Mouse (Mus musculus): ENCODE data around the gene Ddx19a. TPM values are rescaled to one million over a fixed set of nuclear protein-coding genes. Genes with fewer than 3 reads are reported as not detected.
"Not testable (repeated sequence)": the region's sequence is repeated elsewhere in the genome, so short reads cannot be mapped to it uniquely, and the experiment has no call there.

Gene Ddx19a
- total RNA-seq, 2 experiments from 2014 or later = 55.4 to 62.8 TPM

- DNase-seq (ENCODE audit: low spot score in 2 of 2) = not testable (repeated sequence)
These were observed 21.1 kb downstream of the Ddx19a start for GRCm38 (mm10) chr8:110976532-110976931.

DNA sequence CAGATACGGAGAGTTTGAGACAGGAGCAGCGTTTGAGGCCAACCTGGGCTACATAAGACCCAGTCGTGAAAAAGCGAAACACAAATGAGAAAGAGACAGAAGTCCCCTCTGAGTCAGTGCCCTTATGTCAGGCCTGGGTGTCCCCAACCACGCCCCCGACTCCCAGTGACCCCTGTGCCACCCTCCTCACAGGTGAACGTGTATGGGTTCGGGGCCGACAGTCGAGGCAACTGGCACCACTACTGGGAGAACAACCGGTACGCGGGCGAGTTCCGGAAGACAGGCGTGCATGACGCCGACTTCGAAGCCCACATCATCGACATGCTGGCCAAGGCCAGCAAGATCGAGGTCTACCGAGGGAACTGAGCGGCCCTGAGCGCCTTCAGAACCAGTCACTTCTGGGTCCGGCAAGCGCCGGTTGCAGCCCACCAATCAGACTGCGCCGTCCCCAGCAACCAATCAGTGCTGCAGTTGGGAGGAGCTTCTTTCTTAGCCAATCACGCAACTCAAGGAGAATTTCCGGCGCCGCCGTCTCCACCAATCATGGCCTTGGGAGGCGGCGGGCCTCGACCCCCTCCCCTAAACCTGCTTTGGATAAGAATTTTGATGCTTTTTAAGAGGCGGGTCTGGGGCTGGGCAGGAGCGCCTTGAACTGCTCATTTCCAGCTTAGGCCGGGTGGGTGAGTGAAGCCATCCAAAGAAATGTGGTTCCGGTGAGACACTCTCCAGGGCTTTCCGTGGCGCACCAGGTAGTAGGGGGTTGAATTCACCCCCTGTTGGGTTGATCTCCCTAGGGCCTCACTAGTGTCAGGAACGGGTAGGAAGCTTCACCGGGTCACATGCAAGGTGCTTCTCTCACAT lies 27.5 kb downstream of the Ddx19a start:
- DNase-seq (ENCODE audit: low spot score in 2 of 2) = peak; percentile 76 to 80

GRCm38 (mm10) chr8:110967326-110967725 lies 30.3 kb downstream of the Ddx19a start:
- DNase-seq (ENCODE audit: low spot score in 2 of 2) = no peak

DNA sequence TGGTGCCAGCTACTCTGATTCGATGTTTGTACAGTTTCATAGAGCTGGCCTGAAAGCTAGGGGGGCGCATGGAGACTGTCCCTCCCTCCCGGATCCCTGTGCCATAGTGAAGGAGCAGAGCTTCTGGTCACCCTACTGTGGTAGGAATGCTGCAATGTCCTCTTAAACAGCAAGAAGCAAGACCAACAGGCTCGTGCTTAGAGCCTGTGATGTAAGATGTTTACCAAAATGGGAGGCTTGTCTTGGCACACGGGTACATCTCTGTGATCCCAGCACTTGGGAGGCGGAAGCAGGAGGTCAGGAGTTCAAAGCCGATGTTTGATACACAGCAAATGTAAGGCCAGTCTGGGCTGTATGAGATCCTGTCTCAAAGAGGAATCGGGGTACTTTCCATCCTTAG lies 31.0 kb downstream of the Ddx19a start:
- DNase-seq (ENCODE audit: low spot score in 2 of 2) = no peak

- peak in 1 of 2 experiments; percentile 67 for DNase-seq (ENCODE audit: low spot score in 2 of 2)
These were observed 32.0 kb downstream of the Ddx19a start for GRCm38 (mm10) chr8:110965594-110965993.

DNA sequence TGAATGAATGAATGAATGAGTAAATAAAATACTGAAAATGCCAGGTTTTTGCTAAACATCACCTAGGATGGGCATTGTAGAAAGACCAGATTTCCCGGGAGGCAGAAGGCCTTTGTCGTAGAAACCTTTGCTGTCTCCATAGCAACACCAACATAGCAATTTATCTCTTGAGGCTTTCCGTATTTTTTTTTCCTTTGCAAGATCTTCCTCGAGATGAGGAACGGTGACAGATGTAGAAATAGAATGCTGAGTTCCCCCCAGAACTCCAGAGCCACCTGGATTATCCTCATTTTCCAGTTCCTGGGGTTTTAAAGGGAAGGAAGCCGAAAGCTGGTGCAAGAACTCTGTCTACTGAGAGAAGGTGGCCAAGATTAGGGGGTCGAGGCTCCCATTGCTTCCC lies 32.9 kb downstream of the Ddx19a start:
- DNase-seq (ENCODE audit: low spot score in 2 of 2) = no peak

- DNase-seq (ENCODE audit: low spot score in 2 of 2) = no peak
These were observed 34.5 kb downstream of the Ddx19a start for GRCm38 (mm10) chr8:110963051-110963450.

DNA sequence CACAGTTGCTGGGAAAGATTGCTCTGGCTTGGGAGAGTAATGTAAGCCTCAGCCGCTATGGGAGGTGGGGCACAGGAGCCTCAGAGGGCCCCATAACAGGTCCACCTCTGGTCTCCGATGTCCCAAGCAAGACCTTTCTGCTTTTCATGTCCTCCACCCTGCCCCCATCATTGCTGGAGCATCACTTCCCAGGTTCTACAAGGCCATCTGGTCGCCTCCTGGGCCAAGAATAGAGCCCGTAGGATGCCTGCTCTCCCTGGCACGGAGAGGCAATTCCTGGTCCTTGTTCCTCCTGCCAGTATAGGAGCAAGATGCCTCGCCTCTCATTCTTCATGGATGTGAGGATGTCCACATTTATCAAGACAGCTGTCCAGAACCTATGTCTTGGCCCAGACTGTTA lies 37.7 kb downstream of the Ddx19a start:
- DNase-seq (ENCODE audit: low spot score in 2 of 2) = no peak

- no peak for DNase-seq (ENCODE audit: low spot score in 2 of 2)
These were observed 38.4 kb downstream of the Ddx19a start for GRCm38 (mm10) chr8:110959071-110959780.

GRCm38 (mm10) chr8:110958553-110958952 lies 39.0 kb downstream of the Ddx19a start:
- DNase-seq (ENCODE audit: low spot score in 2 of 2) = not testable (repeated sequence)

- no peak for DNase-seq (ENCODE audit: low spot score in 2 of 2)
These were observed 39.5 kb downstream of the Ddx19a start for GRCm38 (mm10) chr8:110958135-110958534.

GRCm38 (mm10) chr8:110957471-110957870 lies 40.1 kb downstream of the Ddx19a start:
- DNase-seq (ENCODE audit: low spot score in 2 of 2) = no peak

DNA sequence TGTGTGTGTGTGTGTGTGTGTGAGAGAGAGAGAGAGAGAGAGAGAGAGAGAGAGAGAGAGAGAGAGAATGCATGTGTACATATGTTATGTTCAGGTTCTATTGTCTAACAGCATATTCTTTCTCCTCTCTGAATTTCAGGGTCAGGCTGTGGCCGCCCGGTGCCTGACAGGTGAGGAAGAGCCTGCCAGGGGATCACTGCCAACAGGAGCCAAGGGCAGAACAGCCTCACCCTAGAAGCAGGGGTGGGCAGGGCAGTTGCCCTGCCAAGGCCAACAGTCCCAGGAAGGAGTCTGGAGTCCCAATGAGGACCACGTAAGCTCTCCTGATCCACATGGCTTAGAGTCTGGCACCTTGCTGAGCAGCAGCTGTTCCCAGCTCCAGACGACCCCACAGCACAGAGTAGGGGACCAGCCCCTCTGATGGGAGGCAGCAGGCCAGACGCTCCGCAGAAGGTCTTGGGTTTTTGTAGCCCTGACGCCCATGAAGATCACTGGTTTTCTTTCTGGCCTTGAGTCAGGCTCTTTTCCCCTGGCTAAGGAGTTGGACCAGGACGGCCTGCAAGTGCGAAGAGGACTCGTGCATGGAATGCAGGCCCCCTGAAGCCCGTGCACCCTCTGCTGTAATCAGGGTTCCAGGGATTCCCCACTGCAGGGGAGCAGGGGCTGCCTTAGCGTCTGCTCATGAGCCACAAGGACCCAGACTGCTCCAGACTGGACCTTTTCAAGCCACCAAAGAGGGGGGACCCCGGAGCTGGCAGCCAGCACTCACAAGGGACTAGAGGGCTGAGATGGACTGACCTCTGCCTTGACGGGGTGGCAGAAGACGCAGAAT lies 40.8 kb downstream of the Ddx19a start:
- no peak for DNase-seq (ENCODE audit: low spot score in 2 of 2)

DNA sequence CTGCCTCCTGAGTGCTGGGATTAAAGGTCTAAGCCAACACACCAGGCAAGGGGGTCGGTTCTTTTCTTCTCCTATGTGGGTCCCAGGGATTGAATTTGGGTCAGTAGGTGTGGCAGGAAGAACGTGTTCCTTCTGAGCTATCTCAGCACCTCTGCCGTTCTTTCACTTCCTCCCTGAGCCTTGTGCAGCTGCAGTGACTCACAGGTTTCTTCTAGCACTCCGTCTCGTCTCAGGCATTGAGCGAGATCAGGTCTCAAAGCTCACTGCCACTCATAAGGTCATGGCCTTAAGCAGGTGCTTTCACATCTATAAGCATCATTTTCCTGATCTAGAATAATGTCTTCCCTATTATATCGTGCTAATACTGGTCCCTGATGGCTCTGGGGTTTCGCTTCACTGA lies 42.8 kb downstream of the Ddx19a start:
- DNase-seq (ENCODE audit: low spot score in 2 of 2) = no peak

DNA sequence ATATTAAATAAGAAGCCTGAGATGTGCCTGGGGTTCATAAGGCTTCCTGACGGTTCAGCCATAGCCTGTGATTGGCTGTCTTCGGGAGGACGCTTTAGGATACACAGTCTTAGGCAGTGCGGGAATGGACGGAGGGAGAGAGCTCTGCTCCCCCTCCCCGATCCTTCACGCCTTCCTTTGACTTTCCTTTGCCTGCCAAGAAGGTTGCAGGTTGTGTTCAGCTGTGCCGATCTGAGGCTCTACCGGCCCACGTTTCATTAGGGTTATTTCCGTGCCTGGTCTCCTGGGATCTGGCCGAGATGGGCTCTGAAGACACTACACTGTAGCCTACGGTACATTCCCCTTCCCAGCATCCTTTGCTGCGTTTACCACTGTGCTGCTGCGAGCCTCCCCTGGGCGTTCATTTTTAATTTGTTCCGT lies 47.5 kb downstream of the Ddx19a start:
- no peak for DNase-seq (ENCODE audit: low spot score in 2 of 2)

GRCm38 (mm10) chr8:110945716-110946115 lies 51.9 kb downstream of the Ddx19a start:
- no peak for DNase-seq (ENCODE audit: low spot score in 2 of 2)

GRCm38 (mm10) chr8:110944276-110944876 lies 53.2 kb downstream of the Ddx19a start:
- DNase-seq (ENCODE audit: low spot score in 2 of 2) = no peak

GRCm38 (mm10) chr8:110941453-110941948 lies 56.1 kb downstream of the Ddx19a start:
- DNase-seq (ENCODE audit: low spot score in 2 of 2) = peak in 1 of 2 experiments; percentile 25

GRCm38 (mm10) chr8:110940682-110941452 lies 56.7 kb downstream of the Ddx19a start:
- no peak for DNase-seq (ENCODE audit: low spot score in 2 of 2)

All from adrenal gland, postnatal 4 days (tissue).